Mouse (Mus musculus): ENCODE measurements around the gene Ghrl. TPM values are rescaled to one million over a fixed set of nuclear protein-coding genes. Genes with fewer than 3 reads are reported as not detected.
A peak's percentile ranks its signal among the peaks of the same experiment; 100 is the strongest.
"Not testable (repeated sequence)": the region's sequence is repeated elsewhere in the genome, so short reads cannot be mapped to it uniquely, and the experiment has no call there.

The Ghrl gene
- total RNA-seq (2021), result not detected
- long read RNA-seq, experiment 1, result 0 reads
- long read RNA-seq, experiment 2, result 0 reads

DNA sequence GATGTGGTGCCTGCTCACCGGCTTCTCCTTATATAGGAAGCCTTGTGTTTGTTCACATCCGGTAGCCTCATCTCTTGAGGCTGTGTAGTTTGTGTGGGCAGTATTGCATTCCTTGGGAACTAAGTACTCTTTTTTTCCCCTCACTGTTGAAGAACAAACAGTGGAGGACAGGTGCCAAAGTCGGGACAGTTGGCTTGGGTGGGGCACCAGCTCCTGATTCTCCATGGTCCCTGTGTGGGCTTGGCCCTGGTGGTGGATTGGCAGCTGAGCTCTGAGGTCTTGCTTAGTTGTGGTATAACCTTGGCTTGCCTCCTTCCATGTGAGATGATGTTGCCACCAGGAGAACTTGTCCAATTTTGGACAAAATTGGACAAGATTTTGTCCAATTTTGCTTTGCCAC, at the start of gene Ghrl:
Gene Ghrl, minus strand, starts transcription at position 3 of the 400 bp plus-strand sequence.
- DNase-seq (ENCODE audit: low spot score in 2 of 2), result no peak

DNA sequence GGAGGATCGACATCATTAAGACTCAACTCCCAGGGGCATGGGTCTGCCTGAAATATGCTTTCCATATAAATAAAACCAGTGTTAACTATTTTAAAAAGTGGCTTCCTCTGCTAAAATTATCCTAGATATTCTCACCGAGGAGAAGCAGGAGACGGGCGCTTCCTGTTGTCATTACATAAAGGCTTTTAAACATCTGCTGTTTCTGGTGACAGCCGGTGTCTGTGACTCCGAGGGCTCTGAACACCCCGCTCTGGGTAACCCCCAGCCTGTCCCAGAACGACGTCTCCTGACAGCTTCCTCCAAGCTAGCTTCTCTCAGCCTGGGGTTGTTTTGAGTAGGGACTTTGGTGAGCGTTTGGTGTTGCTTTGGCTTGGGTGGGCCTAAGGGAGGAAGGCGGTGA, 49.1 kb upstream of the Ghrl start:
- DNase-seq (ENCODE audit: low spot score in 2 of 2), result no peak

DNA sequence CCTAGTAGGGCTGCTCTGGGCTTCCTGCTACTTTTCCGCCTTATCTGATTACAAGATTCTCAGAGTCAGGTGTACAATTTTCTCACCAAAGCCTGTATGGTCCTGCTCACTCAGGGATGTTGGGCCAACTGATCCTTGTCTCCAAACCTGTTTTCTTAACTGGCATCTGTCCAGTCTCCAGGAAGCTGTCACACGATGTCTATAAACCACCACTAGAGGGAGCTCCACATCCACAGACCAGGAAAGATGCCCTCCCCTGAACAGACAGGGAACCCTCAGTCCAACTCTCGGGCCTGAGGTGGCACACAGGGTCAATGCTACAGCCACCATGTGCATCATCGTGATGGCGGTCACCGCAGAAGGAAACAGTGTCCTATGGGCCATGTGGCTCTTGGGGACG, 42.0 kb upstream of the Ghrl start:
- peak; percentile 28 to 30 for DNase-seq (ENCODE audit: low spot score in 2 of 2)

DNA sequence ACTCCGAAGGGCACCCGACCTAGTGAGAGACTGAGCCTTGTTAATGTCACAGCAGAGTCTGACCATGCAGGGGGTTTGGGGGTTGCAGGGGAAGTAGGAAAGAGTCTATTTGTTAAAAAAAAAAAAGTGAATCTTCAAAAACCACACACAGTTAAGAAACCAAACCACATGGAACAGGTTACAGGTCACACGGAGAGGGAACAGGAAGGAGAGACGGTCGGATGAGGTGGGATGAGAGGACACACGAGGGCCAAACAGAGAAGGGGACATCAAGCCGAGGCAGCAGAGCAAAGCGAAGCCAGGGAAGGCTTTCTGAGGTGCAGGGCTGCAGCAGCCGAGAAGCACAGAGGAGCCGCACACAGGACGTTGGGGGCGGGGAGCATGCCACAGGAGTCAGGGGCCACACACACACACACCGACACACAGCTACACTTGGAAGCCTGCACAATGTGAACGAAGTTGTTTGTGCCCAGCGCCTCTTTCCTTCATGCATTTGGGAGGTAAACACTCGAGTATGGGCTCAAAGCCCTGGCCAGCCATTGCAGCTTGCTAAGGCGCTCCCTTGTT, 29.5 kb upstream of the Ghrl start:
- no peak for DNase-seq (ENCODE audit: low spot score in 2 of 2)

DNA sequence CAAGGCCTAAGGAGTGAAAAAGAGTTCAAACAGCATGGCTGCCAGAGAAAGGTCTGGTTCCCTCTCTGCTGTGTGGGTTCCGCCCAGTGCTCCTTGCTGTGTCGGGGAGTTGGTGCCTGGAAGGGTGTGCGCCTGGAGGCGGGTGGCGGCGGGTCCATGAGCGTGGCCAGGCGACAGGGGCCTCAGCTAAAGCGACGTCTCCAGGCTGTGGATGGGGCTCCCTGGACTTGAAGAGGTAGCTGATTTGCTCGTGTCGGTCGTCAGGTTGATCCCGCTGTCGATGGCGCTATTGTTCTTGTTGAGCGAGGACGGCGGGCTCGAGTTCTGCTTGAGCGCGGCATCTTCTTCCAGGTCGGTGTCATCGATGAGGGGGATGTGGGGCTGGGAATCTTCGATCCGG, 28.7 kb upstream of the Ghrl start:
- DNase-seq (ENCODE audit: low spot score in 2 of 2), result no peak

GRCm38 (mm10) chr6:113747284-113747683, 27.6 kb upstream of the Ghrl start:
- no peak for DNase-seq (ENCODE audit: low spot score in 2 of 2)

- DNase-seq (ENCODE audit: low spot score in 2 of 2), result no peak
Measured at GRCm38 (mm10) chr6:113745117-113745516, 25.4 kb upstream of the Ghrl start.

- DNase-seq (ENCODE audit: low spot score in 2 of 2), result no peak
Measured at GRCm38 (mm10) chr6:113743111-113743510, 23.4 kb upstream of the Ghrl start.

DNA sequence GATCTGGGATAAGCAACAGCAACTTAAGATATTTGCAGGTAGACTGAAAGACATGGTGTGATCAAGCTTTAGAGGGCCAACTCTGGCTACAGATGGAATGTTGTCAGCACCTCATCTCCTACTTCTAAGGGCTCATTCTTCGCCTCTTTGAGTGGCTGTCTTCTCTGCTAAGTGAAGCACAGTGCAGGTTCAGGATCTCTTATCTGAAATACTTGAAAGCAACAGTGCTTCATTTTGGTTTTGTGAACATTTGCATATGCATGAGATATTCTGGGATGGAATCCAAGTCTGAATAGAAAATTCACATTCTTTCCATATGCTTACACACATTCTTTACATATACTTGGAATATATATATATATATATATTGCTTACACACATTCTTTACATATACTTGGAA, 22.6 kb upstream of the Ghrl start:
- DNase-seq (ENCODE audit: low spot score in 2 of 2), result no peak

DNA sequence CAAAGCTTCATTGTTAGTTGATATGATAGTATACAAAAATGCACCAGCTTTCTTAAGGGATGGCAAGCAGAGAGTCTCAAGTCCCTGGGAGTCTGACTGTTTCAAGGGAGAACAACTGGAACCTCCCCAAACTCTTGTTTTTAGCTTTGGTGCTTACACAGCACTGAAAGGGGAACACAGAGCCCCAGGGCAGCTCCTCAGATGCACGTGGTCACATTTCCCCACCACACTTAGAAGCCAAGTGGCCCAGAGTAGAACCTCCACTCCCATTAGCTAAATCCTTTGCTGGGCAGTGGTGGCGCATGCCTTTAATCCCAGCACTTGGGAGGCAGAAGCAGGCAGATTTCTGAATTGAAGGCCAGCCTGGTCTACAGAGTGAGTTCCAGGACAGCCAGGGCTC, 21.7 kb upstream of the Ghrl start:
- DNase-seq (ENCODE audit: low spot score in 2 of 2), result no peak

- DNase-seq (ENCODE audit: low spot score in 2 of 2), result peak; percentile 82 to 92
Measured at GRCm38 (mm10) chr6:113740236-113741217, 20.8 kb upstream of the Ghrl start, which contains the start of gene Sec13. Sec13 (minus strand) TSS chr6:113740743.

GRCm38 (mm10) chr6:113737318-113738046, 17.8 kb upstream of the Ghrl start:
- DNase-seq (ENCODE audit: low spot score in 2 of 2), result no peak

GRCm38 (mm10) chr6:113731296-113731695, 11.6 kb upstream of the Ghrl start:
- no peak for DNase-seq (ENCODE audit: low spot score in 2 of 2)

DNA sequence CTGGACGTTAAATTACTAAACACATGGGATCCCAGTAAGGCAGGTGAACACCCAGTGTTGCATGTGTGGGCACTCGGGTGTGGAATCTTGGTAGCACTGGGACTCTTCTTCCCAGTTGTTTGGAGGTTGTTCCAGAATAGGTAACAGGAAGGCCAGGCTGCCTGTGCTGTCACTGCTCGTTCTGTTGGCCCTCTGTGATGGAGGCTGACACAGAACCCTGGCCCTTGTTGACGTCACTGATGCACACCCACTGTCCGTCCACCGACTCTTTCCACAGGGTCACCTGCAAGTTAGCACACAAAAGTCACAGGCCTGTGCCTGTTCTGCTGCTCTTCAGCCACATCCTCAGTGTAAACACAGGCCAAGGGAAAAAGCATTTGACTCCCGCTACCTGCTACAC, 8.5 kb upstream of the Ghrl start:
- DNase-seq (ENCODE audit: low spot score in 2 of 2), result no peak

DNA sequence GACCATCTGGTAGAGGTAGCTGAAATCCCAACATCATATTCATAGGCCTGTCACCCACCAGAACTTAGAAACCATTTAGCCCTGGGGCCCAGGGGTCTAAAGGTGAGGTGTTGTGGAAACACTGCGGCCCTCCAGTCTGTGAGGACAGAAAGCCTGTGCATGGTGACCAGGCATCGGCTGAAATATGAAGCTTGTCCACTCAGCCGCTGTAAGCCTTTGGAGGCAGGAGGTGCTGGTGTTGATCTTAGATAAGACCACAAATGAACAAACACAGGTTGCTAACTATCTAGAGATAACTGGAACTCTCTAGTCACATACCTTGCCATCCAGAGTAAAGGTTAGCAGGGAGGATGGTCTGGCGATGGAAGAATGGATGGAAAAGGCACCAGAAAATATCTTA, 1.4 kb upstream of the Ghrl start:
- DNase-seq (ENCODE audit: low spot score in 2 of 2), result no peak

DNA sequence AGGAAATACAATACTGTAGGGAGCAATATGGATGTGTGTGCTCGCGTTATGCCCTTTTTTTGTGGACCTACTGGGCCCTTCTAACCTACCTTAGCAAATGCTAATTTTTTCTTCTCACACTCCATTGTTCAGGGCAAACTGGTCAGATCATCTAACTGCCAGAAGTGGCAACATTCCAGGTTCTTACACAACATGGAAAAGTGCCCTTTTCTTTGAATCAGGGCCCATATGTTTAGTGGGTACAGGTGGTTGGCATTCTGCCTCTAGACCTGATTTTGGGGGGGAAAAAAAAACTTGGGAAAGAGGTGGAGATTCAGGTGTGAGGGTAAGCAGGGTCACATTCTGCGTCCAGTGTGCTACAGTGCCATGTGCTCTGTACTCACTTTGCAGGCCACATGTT, 2.1 kb downstream of the Ghrl start:
- DNase-seq (ENCODE audit: low spot score in 2 of 2), result no peak

DNA sequence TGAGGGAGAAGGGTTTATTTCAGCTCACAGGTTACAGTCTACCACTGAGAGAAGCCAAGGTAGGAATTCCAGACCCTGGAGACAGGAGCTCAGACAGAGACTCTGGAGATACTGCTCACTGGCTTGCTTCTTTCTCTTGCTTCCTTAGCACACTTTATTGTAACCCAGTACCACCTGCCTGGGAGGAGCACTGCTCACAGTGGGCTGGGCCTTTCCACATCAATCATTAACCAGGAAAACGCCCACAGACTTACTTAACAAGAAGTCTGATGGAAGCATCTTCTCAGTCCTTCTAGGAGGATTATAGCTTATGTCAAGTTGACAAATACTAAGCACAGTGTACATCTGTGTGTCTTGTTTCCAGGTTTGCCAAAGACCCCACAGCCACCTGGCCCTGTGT, 4.9 kb downstream of the Ghrl start:
- DNase-seq (ENCODE audit: low spot score in 2 of 2), result no peak

DNA sequence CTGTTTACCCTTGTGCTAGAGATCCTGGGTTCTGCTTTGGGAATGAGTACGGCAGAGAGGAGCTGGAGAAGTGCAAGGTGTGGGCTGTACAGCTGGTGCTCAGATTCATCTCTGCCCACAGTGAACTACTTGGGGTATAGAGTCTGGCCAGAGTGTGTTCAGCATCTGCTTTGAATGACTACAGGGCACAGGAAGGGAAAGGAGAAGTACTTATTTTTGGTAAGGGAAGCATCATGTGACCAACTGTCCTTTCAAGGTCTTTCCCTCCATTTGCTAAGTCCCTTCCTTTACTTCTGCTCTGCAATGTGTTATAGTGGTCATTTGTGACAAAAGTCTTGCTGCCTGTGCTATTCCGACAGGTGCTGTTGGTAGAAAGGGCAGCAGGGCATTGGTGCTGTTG, 5.4 kb downstream of the Ghrl start:
- DNase-seq (ENCODE audit: low spot score in 2 of 2), result no peak

DNA sequence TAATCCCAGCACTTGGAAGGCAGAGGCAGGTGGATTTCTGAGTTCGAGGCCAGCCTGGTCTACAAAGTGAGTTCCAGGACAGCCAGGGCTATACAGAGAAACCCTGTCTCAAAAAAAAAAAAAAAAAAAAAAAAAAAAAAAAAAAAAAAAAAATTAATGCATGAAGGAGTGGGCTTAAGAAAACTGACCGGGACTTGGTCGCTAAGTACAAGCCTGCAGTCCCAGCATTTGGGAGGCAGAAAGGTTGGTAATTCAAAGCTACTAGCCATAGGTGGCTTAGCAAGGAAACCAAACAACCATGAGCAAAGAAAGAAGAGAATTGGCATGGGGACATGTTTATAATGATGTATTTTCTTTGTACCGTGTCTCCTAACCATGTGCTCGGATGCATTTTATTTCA, 6.3 kb downstream of the Ghrl start:
- not testable (repeated sequence) for DNase-seq (ENCODE audit: low spot score in 2 of 2)

DNA sequence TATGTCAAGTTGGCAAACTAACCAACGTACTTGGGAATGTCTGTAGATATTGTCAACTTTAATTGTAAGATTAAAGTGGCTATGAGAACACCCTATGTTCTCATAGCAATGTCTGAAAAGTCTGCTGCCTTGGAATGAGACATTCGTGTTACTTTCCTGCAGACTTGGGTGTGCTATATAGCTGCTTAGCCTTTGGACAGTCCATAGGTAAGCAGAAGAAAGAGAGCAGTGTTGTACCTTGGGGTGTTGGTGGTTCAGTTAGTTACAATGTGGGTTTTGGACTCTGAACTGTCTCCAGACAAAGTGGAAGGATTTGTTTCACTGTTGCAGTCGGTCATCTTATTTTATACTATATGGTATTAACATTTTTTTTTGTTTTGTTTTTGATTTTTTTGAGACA, 7.0 kb downstream of the Ghrl start:
- no peak for DNase-seq (ENCODE audit: low spot score in 2 of 2)
